Mouse (Mus musculus): ENCODE results near the gene Tmem161a.

GRCm38 (mm10) chr8:70134931-70135330 is 37.2 kb upstream of the Tmem161a start:
- TF ChIP-seq POLR2A (IDR thresholded peaks at IDR 0.05; ENCODE audit: extremely low read depth, insufficient read depth, low read length) (no peak), CTCF (IDR thresholded peaks at IDR 0.05; ENCODE audit: low read depth, low read length) (no peak)
